Mouse (Mus musculus): Measurements from ENCODE around the gene Enoph1.

Gene Enoph1

GRCm38 (mm10) chr5:100079931-100080275 lies 40.1 kb downstream of the Enoph1 start:
- peak; percentile 76 for DNase-seq

GRCm38 (mm10) chr5:100082006-100082405 lies 42.2 kb downstream of the Enoph1 start:
- no peak for DNase-seq

- DNase-seq: no peak
Observed at GRCm38 (mm10) chr5:100083953-100084562, 44.3 kb downstream of the Enoph1 start.

- no peak for DNase-seq
Observed at GRCm38 (mm10) chr5:100085097-100085496, 45.3 kb downstream of the Enoph1 start.

GRCm38 (mm10) chr5:100090515-100091262 lies 50.9 kb downstream of the Enoph1 start:
- no peak for DNase-seq

GRCm38 (mm10) chr5:100091263-100091594 lies 51.4 kb downstream of the Enoph1 start:
- DNase-seq: no peak

- DNase-seq: peak; percentile 78
Observed at GRCm38 (mm10) chr5:100091602-100092001, 51.8 kb downstream of the Enoph1 start.

GRCm38 (mm10) chr5:100096955-100097354 lies 57.2 kb downstream of the Enoph1 start:
- DNase-seq: no peak

GRCm38 (mm10) chr5:100097967-100098366 lies 58.2 kb downstream of the Enoph1 start:
- no peak for DNase-seq

- no peak for DNase-seq
Observed at GRCm38 (mm10) chr5:100102395-100102794, 62.6 kb downstream of the Enoph1 start.

- peak; percentile 22 for DNase-seq
Observed at GRCm38 (mm10) chr5:100108866-100109265, 69.1 kb downstream of the Enoph1 start.

GRCm38 (mm10) chr5:100109543-100110282 lies 69.9 kb downstream of the Enoph1 start:
- peak; percentile 27 for DNase-seq

GRCm38 (mm10) chr5:100110581-100110980 lies 70.8 kb downstream of the Enoph1 start:
- no peak for DNase-seq

GRCm38 (mm10) chr5:100113403-100113802 lies 73.6 kb downstream of the Enoph1 start:
- DNase-seq: peak; percentile 19

Measured in retina, postnatal 1 day (tissue).